Mouse (Mus musculus): Measurements from ENCODE around the gene Cracr2a.

DNA sequence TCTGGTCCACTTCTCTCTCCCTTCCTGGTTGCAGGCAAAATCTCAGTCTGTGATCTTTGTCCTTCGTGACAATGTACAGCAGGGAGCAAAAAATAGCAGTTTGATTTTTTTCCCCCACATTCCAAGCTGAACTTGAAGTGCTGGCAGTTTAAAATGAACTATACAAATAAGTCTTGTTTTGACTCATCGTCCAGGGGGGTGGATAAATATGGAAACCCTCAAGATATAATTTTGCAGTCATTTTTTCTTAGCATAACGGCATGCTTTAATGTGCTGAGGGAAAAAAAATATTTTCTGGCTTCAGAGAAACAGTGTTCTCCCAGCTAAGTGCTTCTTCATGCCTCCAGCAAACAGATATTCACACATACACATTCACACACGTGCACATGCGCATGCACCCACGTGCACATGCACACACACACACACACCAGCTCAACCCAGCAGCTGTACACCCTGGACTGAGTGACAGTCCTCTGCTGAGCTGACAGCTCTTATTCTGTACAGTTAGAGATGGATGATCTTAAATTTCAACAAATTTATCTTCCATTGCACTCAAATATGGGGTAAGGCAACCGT is 100.7 kb downstream of the Cracr2a start:
- no peak for TF ChIP-seq CTCF (IDR thresholded peaks at IDR 0.05; ENCODE audit: control insufficient read depth, insufficient read depth, low read length)
- no peak for TF ChIP-seq POLR2A (IDR thresholded peaks at IDR 0.05; ENCODE audit: borderline replicate concordance, control insufficient read depth, low read depth, low read length)

Measured in bone marrow, adult 2 months (tissue).